Mouse (Mus musculus): Measurements from ENCODE around the gene Hoxb8. TPM values are rescaled to one million over a fixed set of nuclear protein-coding genes. Genes with fewer than 3 reads are reported as not detected.

The Hoxb8 gene
- total RNA-seq, 1 experiment = 0.18 TPM

- H3K4me3 ChIP-seq (ENCODE audit: insufficient read depth in 1 of 2, low read depth in 1 of 2, low read length in 2 of 2, poor library complexity in 1 of 2, severe bottlenecking in 1 of 2) = peak overlapping the region in 1 of 2 experiments; percentile 34; a peak in 2 of 4 replicates
- no peak for DNase-seq (ENCODE audit: low read depth, low spot score)
- no peak overlapping the region for H3K27ac ChIP-seq (ENCODE audit: insufficient read depth, low read depth, low read length, poor library complexity, severe bottlenecking)
- H3K9me3 ChIP-seq (ENCODE audit: control insufficient read depth, insufficient read depth, low read depth, low read length) = no peaks in the 10 kb centered on the region
- H3K36me3 ChIP-seq (ENCODE audit: control insufficient read depth, insufficient read depth, low read length, poor library complexity, severe bottlenecking) = no peaks in the 10 kb centered on the region; the same call in 1 of the 2 replicates
- peaks cover 0 to 8% of the 10 kb centered on the region in 2 experiments; a peak in 2 of 4 replicates for H3K4me1 ChIP-seq (ENCODE audit: control insufficient read depth in 2 of 2, insufficient read depth in 2 of 2, low read length in 2 of 2, poor library complexity in 1 of 2)
- TF ChIP-seq CHD2 (IDR thresholded peaks at IDR 0.05; ENCODE audit: low read depth, low read length) (no peak), ZC3H11A (IDR thresholded peaks at IDR 0.05; ENCODE audit: borderline replicate concordance, low read depth, low read length) (no peak), MAFK (IDR thresholded peaks at IDR 0.05; ENCODE audit: insufficient read depth, low read depth, low read length) (no peak), HCFC1 (IDR thresholded peaks at IDR 0.05; ENCODE audit: borderline replicate concordance, insufficient read depth, low read length) (no peak), ZNF384 (IDR thresholded peaks at IDR 0.05; ENCODE audit: low read depth, low read length) (no peak)
- in situ Hi-C loops (cut with MboI; ENCODE audit: low sequenced_read_pairs in 2 of 2, unreplicated experiment in 2 of 2) = no loop called here
- no peak overlapping the region; the same call in 1 of the 2 replicates for H3K9ac ChIP-seq (ENCODE audit: insufficient read depth, low read depth, low read length, poor library complexity, severe bottlenecking)
Measured at GRCm38 (mm10) chr11:96269869-96270268, 11.8 kb upstream of the Hoxb8 start.

GRCm38 (mm10) chr11:96270996-96271540 is 10.6 kb upstream of the Hoxb8 start, which contains the start of gene Hoxb9:
Gene Hoxb9 (plus strand): TSS chr11:96271457.
- peak within 1 kb of the TSS; percentile 55; the same call in 1 of the 2 replicates for H3K9ac ChIP-seq (ENCODE audit: insufficient read depth, low read depth, low read length, poor library complexity, severe bottlenecking)

GRCm38 (mm10) chr11:96271541-96272011 is 10.1 kb upstream of the Hoxb8 start:
- no peak for DNase-seq (ENCODE audit: low read depth, low spot score)
- no peak for TF ChIP-seq HCFC1 (IDR thresholded peaks at IDR 0.05; ENCODE audit: borderline replicate concordance, insufficient read depth, low read length)
- no peak for TF ChIP-seq ZNF384 (IDR thresholded peaks at IDR 0.05; ENCODE audit: low read depth, low read length)
- no peak for TF ChIP-seq CHD2 (IDR thresholded peaks at IDR 0.05; ENCODE audit: low read depth, low read length)
- no peak for TF ChIP-seq MAFK (IDR thresholded peaks at IDR 0.05; ENCODE audit: insufficient read depth, low read depth, low read length)
- no peak for TF ChIP-seq ZC3H11A (IDR thresholded peaks at IDR 0.05; ENCODE audit: borderline replicate concordance, low read depth, low read length)

More at GRCm38 (mm10) chr11:96270996-96271540, 10.6 kb upstream of the Hoxb8 start, which contains the start of gene Hoxb9:
- TF ChIP-seq MAFK (IDR thresholded peaks at IDR 0.05; ENCODE audit: insufficient read depth, low read depth, low read length) (no peak), HCFC1 (IDR thresholded peaks at IDR 0.05; ENCODE audit: borderline replicate concordance, insufficient read depth, low read length) (no peak)
- no peak within 1 kb of the TSS for H3K27ac ChIP-seq (ENCODE audit: insufficient read depth, low read depth, low read length, poor library complexity, severe bottlenecking)
- in situ Hi-C loops (cut with MboI; ENCODE audit: low sequenced_read_pairs in 2 of 2, unreplicated experiment in 2 of 2) = no loop called here
- no peaks in the 10 kb centered on the region for H3K36me3 ChIP-seq (ENCODE audit: control insufficient read depth, insufficient read depth, low read length, poor library complexity, severe bottlenecking)
- H3K9me3 ChIP-seq (ENCODE audit: control insufficient read depth, insufficient read depth, low read depth, low read length) = no peaks in the 10 kb centered on the region
- peak within 1 kb of the TSS; percentile 48 to 50 for H3K4me3 ChIP-seq (ENCODE audit: insufficient read depth in 1 of 2, low read depth in 1 of 2, low read length in 2 of 2, poor library complexity in 1 of 2, severe bottlenecking in 1 of 2)
- no peak for DNase-seq (ENCODE audit: low read depth, low spot score)
- H3K4me1 ChIP-seq (ENCODE audit: control insufficient read depth in 2 of 2, insufficient read depth in 2 of 2, low read length in 2 of 2, poor library complexity in 1 of 2) = peaks cover 0 to 8% of the 10 kb centered on the region in 2 experiments; a peak in 2 of 4 replicates

GRCm38 (mm10) chr11:96272024-96272921 is 9.4 kb upstream of the Hoxb8 start:
- Histone ChIP-seq H3K9me3 (ENCODE audit: control insufficient read depth, insufficient read depth, low read depth, low read length) (no peaks in the 10 kb centered on the region), H3K36me3 (ENCODE audit: control insufficient read depth, insufficient read depth, low read length, poor library complexity, severe bottlenecking) (no peaks in the 10 kb centered on the region), H3K9ac (ENCODE audit: insufficient read depth, low read depth, low read length, poor library complexity, severe bottlenecking) (peak overlapping the region; percentile 55; the same call in 1 of the 2 replicates), H3K4me1 (ENCODE audit: control insufficient read depth in 2 of 2, insufficient read depth in 2 of 2, low read length in 2 of 2, poor library complexity in 1 of 2) (peaks cover 0 to 8% of the 10 kb centered on the region in 2 experiments; a peak in 2 of 4 replicates), H3K4me3 (ENCODE audit: insufficient read depth in 1 of 2, low read depth in 1 of 2, low read length in 2 of 2, poor library complexity in 1 of 2, severe bottlenecking in 1 of 2) (peak overlapping the region; percentile 25 to 50), H3K27ac (ENCODE audit: insufficient read depth, low read depth, low read length, poor library complexity, severe bottlenecking) (no peak overlapping the region)
- TF ChIP-seq CHD2 (IDR thresholded peaks at IDR 0.05; ENCODE audit: low read depth, low read length) = no peak
- TF ChIP-seq ZNF384 (IDR thresholded peaks at IDR 0.05; ENCODE audit: low read depth, low read length) = no peak
- TF ChIP-seq MAFK (IDR thresholded peaks at IDR 0.05; ENCODE audit: insufficient read depth, low read depth, low read length) = no peak
- no peak for TF ChIP-seq HCFC1 (IDR thresholded peaks at IDR 0.05; ENCODE audit: borderline replicate concordance, insufficient read depth, low read length)
- TF ChIP-seq ZC3H11A (IDR thresholded peaks at IDR 0.05; ENCODE audit: borderline replicate concordance, low read depth, low read length) = no peak
- DNase-seq (ENCODE audit: low read depth, low spot score) = no peak
- in situ Hi-C loops (cut with MboI; ENCODE audit: low sequenced_read_pairs in 2 of 2, unreplicated experiment in 2 of 2) = no loop called here

More at GRCm38 (mm10) chr11:96271541-96272011, 10.1 kb upstream of the Hoxb8 start:
- Histone ChIP-seq H3K9ac (ENCODE audit: insufficient read depth, low read depth, low read length, poor library complexity, severe bottlenecking) (no peak overlapping the region; the same call in 1 of the 2 replicates), H3K27ac (ENCODE audit: insufficient read depth, low read depth, low read length, poor library complexity, severe bottlenecking) (no peak overlapping the region), H3K4me1 (ENCODE audit: control insufficient read depth in 2 of 2, insufficient read depth in 2 of 2, low read length in 2 of 2, poor library complexity in 1 of 2) (peaks cover 0 to 8% of the 10 kb centered on the region in 2 experiments; a peak in 2 of 4 replicates), H3K9me3 (ENCODE audit: control insufficient read depth, insufficient read depth, low read depth, low read length) (no peaks in the 10 kb centered on the region), H3K36me3 (ENCODE audit: control insufficient read depth, insufficient read depth, low read length, poor library complexity, severe bottlenecking) (no peaks in the 10 kb centered on the region), H3K4me3 (ENCODE audit: insufficient read depth in 1 of 2, low read depth in 1 of 2, low read length in 2 of 2, poor library complexity in 1 of 2, severe bottlenecking in 1 of 2) (peak overlapping the region; percentile 48 to 50)
- in situ Hi-C loops (cut with MboI; ENCODE audit: low sequenced_read_pairs in 2 of 2, unreplicated experiment in 2 of 2) = no loop called here
